Mouse (Mus musculus): Measurements from ENCODE around the gene Gm37240. TPM values are rescaled to one million over a fixed set of nuclear protein-coding genes. Genes with fewer than 3 reads are reported as not detected.
A peak's percentile ranks its signal among the peaks of the same experiment; 100 is the strongest.

The Gm37240 gene
- polyA plus RNA-seq, 1 experiment from 2014 or later = 7.2 TPM

GRCm38 (mm10) chr3:84839499-84839898 lies 1047.8 kb downstream of the Gm37240 start:
- Histone ChIP-seq H3K9ac (no peak overlapping the region), H3K27me3 (replicated peaks) (no peaks in the 10 kb centered on the region), H3K4me2 (no peak overlapping the region), H3K4me3 (no peak overlapping the region), H3K27ac (replicated peaks) (no peak overlapping the region), H3K36me3 (no peaks in the 10 kb centered on the region), H3K4me1 (no peaks in the 10 kb centered on the region), H3K9me3 (no peaks in the 10 kb centered on the region)
- ATAC-seq (ENCODE audit: extremely low read depth, insufficient number of reproducible peaks, low FRiP score, low TSS enrichment) = no peak
- WGBS = 82% methylated on average over 5 of the region's 5 CpGs

DNA sequence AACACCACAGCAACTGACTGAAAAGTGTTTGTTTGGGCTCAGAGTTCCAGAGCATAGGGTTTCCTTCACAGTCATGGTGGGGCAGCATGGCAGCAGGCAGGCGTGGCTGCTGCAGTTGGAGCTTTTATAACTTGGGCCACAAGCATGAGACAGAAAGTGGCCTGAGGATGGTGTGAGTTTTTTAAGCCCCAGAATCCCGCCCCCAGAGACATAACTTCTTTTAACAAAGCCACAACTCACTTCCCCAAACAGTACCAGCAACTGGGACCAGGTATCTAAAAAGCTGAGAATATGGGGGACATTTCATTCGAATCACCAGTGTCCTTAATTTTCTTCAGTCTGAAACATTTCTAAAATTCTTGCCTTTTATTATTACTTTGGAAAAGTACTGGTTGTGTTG lies 1049.3 kb downstream of the Gm37240 start:
- Histone ChIP-seq H3K4me1 (no peaks in the 10 kb centered on the region), H3K9me3 (no peaks in the 10 kb centered on the region), H3K27ac (replicated peaks) (no peak overlapping the region), H3K4me3 (no peak overlapping the region), H3K4me2 (no peak overlapping the region), H3K9ac (no peak overlapping the region), H3K27me3 (replicated peaks) (no peaks in the 10 kb centered on the region), H3K36me3 (no peaks in the 10 kb centered on the region)
- ATAC-seq (ENCODE audit: extremely low read depth, insufficient number of reproducible peaks, low FRiP score, low TSS enrichment) = no peak
- WGBS = 83% methylated on average over 3 of the region's 3 CpGs

DNA sequence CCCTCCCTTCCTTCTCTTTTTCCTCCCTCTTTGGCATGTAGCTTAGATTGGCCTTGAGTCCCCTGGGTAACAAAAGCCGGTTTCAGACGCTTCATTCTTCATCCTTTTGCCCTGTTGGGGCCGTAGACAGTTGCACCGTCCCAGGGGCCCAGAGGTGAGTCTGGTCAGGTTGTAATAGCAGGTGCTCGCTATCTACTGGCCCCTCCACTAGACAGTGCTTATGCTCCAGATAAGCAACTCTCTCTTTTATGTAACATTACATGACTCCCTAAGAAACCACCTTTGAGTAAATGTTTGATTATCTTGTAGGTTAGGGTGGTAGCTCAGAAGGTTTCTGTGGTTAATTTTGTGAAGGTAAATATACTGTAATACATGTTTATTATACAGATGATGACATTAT lies 1051.3 kb downstream of the Gm37240 start:
- Histone ChIP-seq H3K27me3 (replicated peaks) (no peaks in the 10 kb centered on the region), H3K36me3 (no peaks in the 10 kb centered on the region), H3K27ac (replicated peaks) (no peak overlapping the region), H3K4me1 (no peaks in the 10 kb centered on the region), H3K9me3 (no peaks in the 10 kb centered on the region), H3K4me3 (no peak overlapping the region), H3K9ac (no peak overlapping the region), H3K4me2 (no peak overlapping the region)
- ATAC-seq (ENCODE audit: extremely low read depth, insufficient number of reproducible peaks, low FRiP score, low TSS enrichment) = no peak
- WGBS = 75% methylated on average over 5 of the region's 5 CpGs

DNA sequence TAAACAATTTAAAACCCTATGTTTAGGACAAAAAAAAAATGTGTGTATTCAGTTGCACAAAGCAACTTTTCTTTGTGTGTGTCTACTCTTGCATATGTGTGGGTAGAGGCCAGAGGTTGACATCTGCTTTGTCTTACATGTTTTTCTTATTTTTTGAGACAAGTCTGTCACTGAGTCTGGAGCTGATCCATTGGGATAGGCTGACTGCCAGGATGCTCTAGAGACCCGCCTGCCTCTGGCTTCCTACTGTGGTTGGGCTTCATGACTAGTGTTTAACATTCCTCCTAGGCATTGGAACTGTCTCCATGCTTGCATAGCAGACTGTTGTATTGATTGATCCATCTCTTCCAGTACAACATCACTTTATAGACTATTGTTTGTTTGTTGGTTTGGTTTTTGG lies 1058.0 kb downstream of the Gm37240 start:
- Histone ChIP-seq H3K4me1 (peaks cover 20% of the 10 kb centered on the region), H3K27me3 (replicated peaks) (no peaks in the 10 kb centered on the region), H3K4me2 (no peak overlapping the region), H3K36me3 (no peaks in the 10 kb centered on the region), H3K9me3 (no peaks in the 10 kb centered on the region), H3K4me3 (no peak overlapping the region), H3K27ac (replicated peaks) (no peak overlapping the region), H3K9ac (no peak overlapping the region)
- WGBS = 68% methylated on average over 1 of the region's 1 CpGs
- ATAC-seq (ENCODE audit: extremely low read depth, insufficient number of reproducible peaks, low FRiP score, low TSS enrichment) = no peak

GRCm38 (mm10) chr3:84827617-84828016 lies 1059.7 kb downstream of the Gm37240 start:
- 81% methylated on average over 4 of the region's 4 CpGs for WGBS
- no peak overlapping the region for H3K9ac ChIP-seq

GRCm38 (mm10) chr3:84826938-84827337 lies 1060.4 kb downstream of the Gm37240 start:
- no peak for ATAC-seq (ENCODE audit: extremely low read depth, insufficient number of reproducible peaks, low FRiP score, low TSS enrichment)
- no peak overlapping the region for H3K4me2 ChIP-seq
- no peaks in the 10 kb centered on the region for H3K36me3 ChIP-seq
- H3K9me3 ChIP-seq = no peaks in the 10 kb centered on the region
- H3K4me1 ChIP-seq = peaks cover 20% of the 10 kb centered on the region
- no peak overlapping the region for H3K27ac ChIP-seq (replicated peaks)
- whole genome bisulfite sequencing = 83% methylated on average over 3 of the region's 3 CpGs
- H3K4me3 ChIP-seq = no peak overlapping the region
- H3K9ac ChIP-seq = no peak overlapping the region
- no peaks in the 10 kb centered on the region for H3K27me3 ChIP-seq (replicated peaks)

More at GRCm38 (mm10) chr3:84827617-84828016, 1059.7 kb downstream of the Gm37240 start:
- Histone ChIP-seq H3K4me1 (peaks cover 20% of the 10 kb centered on the region), H3K4me2 (no peak overlapping the region), H3K27me3 (replicated peaks) (no peaks in the 10 kb centered on the region), H3K9me3 (no peaks in the 10 kb centered on the region), H3K4me3 (no peak overlapping the region), H3K27ac (replicated peaks) (no peak overlapping the region), H3K36me3 (no peaks in the 10 kb centered on the region)
- ATAC-seq (ENCODE audit: extremely low read depth, insufficient number of reproducible peaks, low FRiP score, low TSS enrichment) = no peak

DNA sequence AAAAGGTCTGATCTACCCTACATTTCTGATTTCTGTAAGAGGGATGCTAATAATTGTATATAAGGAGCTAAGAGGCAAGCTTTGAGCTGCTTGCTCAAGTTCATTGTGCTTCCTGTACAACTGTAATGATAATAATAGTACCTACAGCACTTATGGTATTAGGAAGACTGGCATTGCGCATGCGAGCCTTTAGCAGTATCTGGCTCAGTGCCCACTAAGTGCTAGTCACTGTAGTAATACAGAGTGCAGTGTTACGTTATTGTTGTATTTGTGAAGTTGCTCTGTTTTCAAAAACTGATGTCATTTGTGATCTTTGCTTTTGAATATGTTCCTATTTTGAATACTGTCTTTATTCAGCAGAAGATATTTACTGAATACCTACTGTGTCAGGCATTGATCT lies 1060.9 kb downstream of the Gm37240 start:
- Histone ChIP-seq H3K27me3 (replicated peaks) (no peaks in the 10 kb centered on the region), H3K9ac (no peak overlapping the region), H3K4me3 (no peak overlapping the region), H3K36me3 (no peaks in the 10 kb centered on the region), H3K9me3 (no peaks in the 10 kb centered on the region), H3K4me2 (peak overlapping the region; percentile 30), H3K27ac (replicated peaks) (no peak overlapping the region), H3K4me1 (peaks cover 20% of the 10 kb centered on the region)
- WGBS = 37% methylated on average over 3 of the region's 3 CpGs
- ATAC-seq (ENCODE audit: extremely low read depth, insufficient number of reproducible peaks, low FRiP score, low TSS enrichment) = no peak

GRCm38 (mm10) chr3:84825990-84826389 lies 1061.3 kb downstream of the Gm37240 start:
- no peak for ATAC-seq (ENCODE audit: extremely low read depth, insufficient number of reproducible peaks, low FRiP score, low TSS enrichment)
- Histone ChIP-seq H3K9ac (no peak overlapping the region), H3K4me3 (no peak overlapping the region), H3K9me3 (no peaks in the 10 kb centered on the region), H3K4me2 (peak overlapping the region; percentile 30), H3K4me1 (peaks cover 20% of the 10 kb centered on the region), H3K27ac (replicated peaks) (no peak overlapping the region), H3K27me3 (replicated peaks) (no peaks in the 10 kb centered on the region), H3K36me3 (no peaks in the 10 kb centered on the region)
- 26% methylated on average over 5 of the region's 5 CpGs for WGBS

- WGBS = 77% methylated on average over 2 of the region's 2 CpGs
- 0 out of 2 replicates have a peak, but pooled peaks cover 7% of the 10 kb centered on the region for H3K36me3 ChIP-seq
Measured at GRCm38 (mm10) chr3:84820654-84821201, 1066.6 kb downstream of the Gm37240 start.

DNA sequence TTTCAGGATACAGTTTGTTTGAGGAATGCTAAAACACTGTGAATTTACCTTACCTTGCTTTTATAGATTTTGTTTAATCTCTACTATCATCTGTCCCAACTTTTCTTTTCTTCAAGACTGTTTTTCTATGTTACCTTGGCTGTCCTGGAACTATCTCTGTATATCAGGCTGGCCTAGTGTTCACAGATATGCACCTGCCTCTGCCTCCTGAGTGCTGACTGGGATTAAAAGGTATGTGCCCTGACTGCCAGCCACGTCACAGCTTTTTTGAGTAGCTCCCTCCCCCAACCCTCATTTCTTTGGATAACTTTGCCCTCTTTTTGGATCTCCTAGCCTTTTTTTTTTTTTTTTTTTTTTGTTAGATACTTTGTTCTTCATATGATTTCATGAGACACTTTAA lies 1070.4 kb downstream of the Gm37240 start:
- WGBS = 70% methylated on average over 1 of the region's 1 CpGs
- H3K27me3 ChIP-seq (replicated peaks) = no peaks in the 10 kb centered on the region
- H3K9ac ChIP-seq = no peak overlapping the region
- H3K36me3 ChIP-seq = 0 out of 2 replicates have a peak, but pooled peaks cover 7% of the 10 kb centered on the region
- peaks cover 27% of the 10 kb centered on the region for H3K4me1 ChIP-seq
- ATAC-seq (ENCODE audit: extremely low read depth, insufficient number of reproducible peaks, low FRiP score, low TSS enrichment) = no peak
- H3K9me3 ChIP-seq = no peaks in the 10 kb centered on the region
- no peak overlapping the region for H3K4me3 ChIP-seq
- no peak overlapping the region for H3K27ac ChIP-seq (replicated peaks)
- H3K4me2 ChIP-seq = no peak overlapping the region; the same call in 1 of the 2 replicates

More at GRCm38 (mm10) chr3:84820654-84821201, 1066.6 kb downstream of the Gm37240 start:
- Histone ChIP-seq H3K4me1 (peaks cover 15% of the 10 kb centered on the region), H3K4me3 (no peak overlapping the region), H3K27ac (replicated peaks) (no peak overlapping the region), H3K9ac (no peak overlapping the region), H3K4me2 (no peak overlapping the region), H3K27me3 (replicated peaks) (no peaks in the 10 kb centered on the region), H3K9me3 (no peaks in the 10 kb centered on the region)
- ATAC-seq (ENCODE audit: extremely low read depth, insufficient number of reproducible peaks, low FRiP score, low TSS enrichment) = no peak

GRCm38 (mm10) chr3:84815461-84815860 lies 1071.9 kb downstream of the Gm37240 start:
- no peak for ATAC-seq (ENCODE audit: extremely low read depth, insufficient number of reproducible peaks, low FRiP score, low TSS enrichment)
- Histone ChIP-seq H3K27me3 (replicated peaks) (no peaks in the 10 kb centered on the region), H3K36me3 (0 out of 2 replicates have a peak, but pooled peaks cover 7% of the 10 kb centered on the region), H3K9me3 (no peaks in the 10 kb centered on the region), H3K4me3 (peak overlapping the region; percentile 80), H3K27ac (replicated peaks) (peak overlapping the region; percentile 97), H3K4me2 (peak overlapping the region; percentile 99), H3K4me1 (peaks cover 27% of the 10 kb centered on the region), H3K9ac (peak overlapping the region; percentile 94)
- WGBS = under 1% methylated on average over 29 of the region's 29 CpGs

- Histone ChIP-seq H3K9me3 (no peaks in the 10 kb centered on the region), H3K36me3 (0 out of 2 replicates have a peak, but pooled peaks cover 7% of the 10 kb centered on the region), H3K4me3 (peak within 1 kb of the TSS; percentile 80), H3K4me1 (peaks cover 27% of the 10 kb centered on the region), H3K27me3 (replicated peaks) (no peaks in the 10 kb centered on the region), H3K4me2 (peak within 1 kb of the TSS; percentile 99), H3K9ac (peak within 1 kb of the TSS; percentile 94), H3K27ac (replicated peaks) (peak within 1 kb of the TSS; percentile 97)
- peak; percentile 21 for ATAC-seq (ENCODE audit: extremely low read depth, insufficient number of reproducible peaks, low FRiP score, low TSS enrichment)
- under 1% methylated on average over 56 of the region's 76 CpGs for WGBS
Measured at GRCm38 (mm10) chr3:84814762-84815381, 1072.4 kb downstream of the Gm37240 start, which contains the start of gene Fbxw7. Fbxw7 (plus strand) TSS chr3:84815268.
